Mouse (Mus musculus): ENCODE results near the gene Gm42669.

DNA sequence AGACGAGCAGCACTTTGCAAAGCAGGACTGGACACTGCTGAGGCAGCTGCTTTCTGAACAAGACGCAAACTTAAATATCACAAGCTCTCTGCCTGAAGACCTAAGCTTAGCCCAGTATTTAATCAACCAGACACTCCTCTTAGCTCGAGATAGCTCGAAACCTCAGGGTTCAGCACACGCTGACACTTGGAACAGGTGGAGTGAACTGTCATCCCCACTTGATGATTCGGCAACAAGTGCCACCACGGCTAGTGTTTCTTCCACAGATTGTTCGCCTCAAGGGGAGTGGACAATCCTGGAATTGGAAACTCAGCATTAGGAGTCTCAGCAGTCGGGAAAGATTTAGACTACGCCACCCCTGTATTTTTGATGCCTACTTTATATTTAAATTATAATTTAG, 3.1 kb downstream of the Gm42669 start:
- no peak for TF ChIP-seq POLR2A (IDR thresholded peaks at IDR 0.05; ENCODE audit: low read depth, low read length)
- TF ChIP-seq CTCF (IDR thresholded peaks at IDR 0.05; ENCODE audit: extremely low read depth, insufficient read length, insufficient replicate concordance, low read depth, low read length), result no peak
